Mouse (Mus musculus): ENCODE data around the gene Edem1. TPM values are rescaled to one million over a fixed set of nuclear protein-coding genes. Genes with fewer than 3 reads are reported as not detected.

The Edem1 gene
- polyA plus RNA-seq, 1 experiment from 2014 or later, result 41.3 TPM

DNA sequence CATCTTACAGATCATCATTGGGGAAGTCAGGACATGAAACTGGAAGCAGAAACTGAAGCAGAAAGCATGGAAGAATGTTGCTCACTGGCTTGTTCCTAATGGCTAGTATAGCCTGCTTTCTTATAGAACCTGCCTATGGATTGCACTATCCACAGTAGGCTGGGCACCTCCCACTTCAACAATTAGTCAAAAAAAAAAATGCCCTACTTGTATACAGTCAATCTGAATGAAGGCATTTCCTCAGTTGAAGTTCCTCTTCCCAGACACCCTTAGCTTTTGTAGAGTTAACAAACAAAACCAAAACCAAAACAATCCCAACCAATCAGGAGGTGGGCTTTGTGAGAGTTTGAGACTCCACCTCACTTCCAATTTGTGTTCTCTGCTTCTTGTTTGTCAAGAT is 73.7 kb downstream of the Edem1 start:
- Histone ChIP-seq H3K4me1 (replicated peaks; ENCODE audit: control insufficient read depth, insufficient read depth, low read length) (no peaks in the 10 kb centered on the region), H3K9me3 (ENCODE audit: control insufficient read depth) (no peaks in the 10 kb centered on the region), H3K4me2 (replicated peaks; ENCODE audit: low read depth) (no peak overlapping the region), H3K27me3 (replicated peaks; ENCODE audit: control insufficient read depth, insufficient read depth, low read length) (no peaks in the 10 kb centered on the region), H3K36me3 (ENCODE audit: control insufficient read depth, insufficient read depth) (no peaks in the 10 kb centered on the region), H3K27ac (ENCODE audit: low read depth, low read length) (no peak overlapping the region), H3K4me3 (ENCODE audit: low read depth, low read length) (no peak overlapping the region), H3K9ac (ENCODE audit: low read depth, low read length) (no peak overlapping the region)
- ATAC-seq, result no peak
- no peak for TF ChIP-seq CTCF (IDR thresholded peaks at IDR 0.05; ENCODE audit: low read depth)

DNA sequence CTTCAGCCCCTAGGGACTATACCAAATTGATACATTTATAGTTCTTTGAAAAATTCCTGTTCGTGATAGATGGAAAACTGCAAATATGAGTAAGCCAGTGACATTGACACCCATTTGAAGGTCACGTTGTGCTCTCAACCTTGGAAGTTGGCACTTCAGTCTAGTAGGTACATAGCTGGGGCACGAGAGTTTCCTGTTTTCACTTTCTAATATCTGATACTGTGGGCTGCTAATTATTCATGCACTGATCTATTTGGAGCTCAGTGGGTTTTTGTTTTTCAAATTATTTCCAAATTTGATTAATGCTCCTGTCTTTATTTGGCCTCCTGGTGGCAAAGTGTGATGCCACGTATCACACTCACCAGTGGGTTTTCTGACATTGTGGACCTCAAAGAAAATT is 74.8 kb downstream of the Edem1 start:
- TF ChIP-seq CTCF (IDR thresholded peaks at IDR 0.05; ENCODE audit: low read depth), result no peak
- Histone ChIP-seq H3K27ac (ENCODE audit: low read depth, low read length) (no peak overlapping the region), H3K9me3 (ENCODE audit: control insufficient read depth) (no peaks in the 10 kb centered on the region), H3K36me3 (ENCODE audit: control insufficient read depth, insufficient read depth) (no peaks in the 10 kb centered on the region), H3K27me3 (replicated peaks; ENCODE audit: control insufficient read depth, insufficient read depth, low read length) (no peaks in the 10 kb centered on the region), H3K4me1 (replicated peaks; ENCODE audit: control insufficient read depth, insufficient read depth, low read length) (no peaks in the 10 kb centered on the region), H3K4me3 (ENCODE audit: low read depth, low read length) (no peak overlapping the region), H3K9ac (ENCODE audit: low read depth, low read length) (no peak overlapping the region), H3K4me2 (replicated peaks; ENCODE audit: low read depth) (no peak overlapping the region)
- ATAC-seq, result no peak
- 84% methylated on average over 4 of the region's 4 CpGs for WGBS

DNA sequence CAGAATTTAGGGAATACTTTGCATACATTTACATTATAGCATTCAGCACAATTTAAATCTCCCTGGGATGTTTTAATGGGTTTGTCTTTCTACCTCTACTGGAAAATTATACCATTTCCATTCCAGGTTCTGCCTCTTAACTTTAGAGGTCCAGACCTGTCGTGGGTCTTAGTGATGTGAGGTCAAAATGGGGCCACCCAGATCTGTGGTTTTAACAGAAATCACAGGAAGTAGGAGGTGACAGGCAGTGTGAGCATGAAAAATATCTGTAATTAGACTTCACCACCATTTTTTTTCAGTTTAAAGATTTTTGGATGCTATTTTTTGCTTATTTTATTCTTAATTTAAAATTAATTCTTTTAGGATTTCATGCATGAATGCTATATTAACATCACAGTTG is 78.1 kb downstream of the Edem1 start:
- no peak for TF ChIP-seq CTCF (IDR thresholded peaks at IDR 0.05; ENCODE audit: low read depth)
- no peak for ATAC-seq
- Histone ChIP-seq H3K27ac (ENCODE audit: low read depth, low read length) (no peak overlapping the region), H3K27me3 (replicated peaks; ENCODE audit: control insufficient read depth, insufficient read depth, low read length) (no peaks in the 10 kb centered on the region), H3K4me1 (replicated peaks; ENCODE audit: control insufficient read depth, insufficient read depth, low read length) (no peaks in the 10 kb centered on the region), H3K4me2 (replicated peaks; ENCODE audit: low read depth) (no peak overlapping the region), H3K4me3 (ENCODE audit: low read depth, low read length) (no peak overlapping the region), H3K36me3 (ENCODE audit: control insufficient read depth, insufficient read depth) (no peaks in the 10 kb centered on the region), H3K9ac (ENCODE audit: low read depth, low read length) (no peak overlapping the region), H3K9me3 (ENCODE audit: control insufficient read depth) (no peaks in the 10 kb centered on the region)
- 56% methylated on average over 1 of the region's 1 CpGs for WGBS

Other genes starting within 250 kb of the Edem1 start
- 78.9 and 90.2 TPM in 2 replicates for gene Bhlhe40, start 168.0 kb upstream of the Edem1 start, polyA plus RNA-seq (2015; fragmentation: Nextera tagmentation; extraction: Ambion mirVana)
- gene Arl8b, start 45.5 kb upstream of the Edem1 start, polyA plus RNA-seq (2015; fragmentation: Nextera tagmentation; extraction: Ambion mirVana), result 59.5 and 59.6 TPM in 2 replicates